Mouse (Mus musculus) C2C12 (cell line): Measurements from ENCODE around the gene Vrk3. TPM values are rescaled to one million over a fixed set of nuclear protein-coding genes. Genes with fewer than 3 reads are reported as not detected.

ENCODE experiments used
- H3K27me3 ChIP-seq: one replicate; pipeline ENCODE4 v1.6.1; 2011; ENCODE audit not compliant: control insufficient read depth, insufficient read depth, insufficient read length
- H3K36me3 ChIP-seq: one replicate; pipeline ENCODE4 v1.6.1; 2011; ENCODE audit not compliant: control insufficient read depth, insufficient read depth
- H3K4me3 ChIP-seq: one replicate; pipeline ENCODE4 v1.5.1; 2011; ENCODE audit warnings: mild to moderate bottlenecking, control low read depth; ENCODE audit not compliant: poor library complexity, insufficient read depth, severe bottlenecking
- H3K79me2 ChIP-seq: one replicate; pipeline ENCODE4 v1.6.1; 2011; ENCODE audit not compliant: control insufficient read depth, insufficient read depth
- H3K79me3 ChIP-seq: one replicate; pipeline ENCODE4 v1.6.1; 2011; ENCODE audit warnings: low read depth, control low read depth
- H3ac ChIP-seq: one replicate; pipeline ENCODE3; 2011; ENCODE audit warnings: low read depth; ENCODE audit not compliant: control insufficient read depth, insufficient read length
- CEBPB ChIP-seq: IDR thresholded peaks from one replicate; pipeline ENCODE4 v1.6.1; 2011; ENCODE audit warnings: low read depth, mild to moderate bottlenecking, control low read depth, moderate library complexity
- CTCF ChIP-seq: IDR thresholded peaks from one replicate; pipeline ENCODE4 v1.5.1; 2011; ENCODE audit not compliant: control insufficient read depth, insufficient read depth, insufficient read length
- FOSL1 ChIP-seq: IDR thresholded peaks from one replicate; pipeline ENCODE4 v1.8.0; 2011; ENCODE audit warnings: mild to moderate bottlenecking, low read length; ENCODE audit not compliant: poor library complexity, insufficient read depth, severe bottlenecking
- MAX ChIP-seq: IDR thresholded peaks from one replicate; pipeline ENCODE4 v1.6.1; 2011; ENCODE audit warnings: mild to moderate bottlenecking, control low read depth
- MYOD1 ChIP-seq: IDR thresholded peaks from one replicate; pipeline ENCODE4 v1.6.1; 2011; ENCODE audit warnings: low read depth; ENCODE audit not compliant: control insufficient read depth, insufficient read length
- MYOG ChIP-seq: IDR thresholded peaks from one replicate; pipeline ENCODE4 v1.6.1; 2011; ENCODE audit not compliant: control insufficient read depth, insufficient read length; ENCODE audit errors: extremely low read depth
- USF1 ChIP-seq: IDR thresholded peaks from one replicate; pipeline ENCODE4 v1.6.1; 2011; ENCODE audit warnings: low read depth, mild to moderate bottlenecking, control low read depth, moderate library complexity
- polyA plus RNA-seq: library from polyadenylated mRNA; unstranded; fragments of >200 nt; fragmentation: generic; extraction: Trizol; gene quantifications from one replicate; pipeline ENCODE4 v1.2.1, GENCODE M21; 2012; ENCODE audit warnings: missing spikeins

Vrk3 gene
- polyA plus RNA-seq, 1 experiment = 20.0 TPM

GRCm38 (mm10) chr7:44814423-44814822, 66.2 kb downstream of the Vrk3 start:
- H3K79me3 ChIP-seq = peaks cover 33% of the 10 kb centered on the region
- no peak overlapping the region for H3K4me3 ChIP-seq
- no peak overlapping the region for H3ac ChIP-seq
- peaks cover 47% of the 10 kb centered on the region for H3K36me3 ChIP-seq
- no peaks in the 10 kb centered on the region for H3K27me3 ChIP-seq
- peaks cover 50% of the 10 kb centered on the region for H3K79me2 ChIP-seq
- TF ChIP-seq USF1 (no peak), MYOG (no peak), CTCF (no peak), CEBPB (no peak), MYOD1 (no peak), MAX (no peak), FOSL1 (no peak)

- Histone ChIP-seq H3K79me3 (peaks cover 39% of the 10 kb centered on the region), H3K4me3 (peak overlapping the region; percentile 36), H3K79me2 (peaks cover 56% of the 10 kb centered on the region), H3ac (peak overlapping the region; percentile 47), H3K36me3 (peaks cover 52% of the 10 kb centered on the region), H3K27me3 (no peaks in the 10 kb centered on the region)
- no peak for TF ChIP-seq MYOG
- TF ChIP-seq MYOD1 = no peak
- no peak for TF ChIP-seq CEBPB
- TF ChIP-seq FOSL1 = no peak
- no peak for TF ChIP-seq USF1
- no peak for TF ChIP-seq CTCF
- no peak for TF ChIP-seq MAX
Measured at GRCm38 (mm10) chr7:44814952-44815553, 66.8 kb downstream of the Vrk3 start.

- H3K27me3 ChIP-seq = no peaks in the 10 kb centered on the region
- H3K36me3 ChIP-seq = peaks cover 51% of the 10 kb centered on the region
- H3K79me2 ChIP-seq = peaks cover 64% of the 10 kb centered on the region
- peak within 1 kb of the TSS; percentile 65 for H3K4me3 ChIP-seq
- H3ac ChIP-seq = peak within 1 kb of the TSS; percentile 88
- H3K79me3 ChIP-seq = peaks cover 47% of the 10 kb centered on the region
- TF ChIP-seq MAX (peak; percentile 81), CEBPB (no peak)
Measured at GRCm38 (mm10) chr7:44815721-44816469, 67.7 kb downstream of the Vrk3 start, which contains the start of the genes Nup62 and Il4i1. Nup62 (plus strand) TSS chr7:44816088. Il4i1 (plus strand) TSS chr7:44816387.

- Histone ChIP-seq H3ac (peak within 1 kb of the TSS; percentile 88), H3K79me3 (peaks cover 54% of the 10 kb centered on the region), H3K4me3 (peak within 1 kb of the TSS; percentile 65), H3K36me3 (peaks cover 47% of the 10 kb centered on the region), H3K27me3 (no peaks in the 10 kb centered on the region), H3K79me2 (peaks cover 71% of the 10 kb centered on the region)
- TF ChIP-seq CTCF (peak; percentile 3), MYOD1 (no peak), CEBPB (no peak)
Measured at GRCm38 (mm10) chr7:44816470-44817021, 68.3 kb downstream of the Vrk3 start, which contains the start of gene Atf5. Atf5 (minus strand) TSS chr7:44816658.

GRCm38 (mm10) chr7:44817441-44817840, 69.2 kb downstream of the Vrk3 start:
- TF ChIP-seq MYOD1 (no peak), FOSL1 (no peak), MYOG (no peak), USF1 (no peak), CTCF (no peak), CEBPB (no peak), MAX (no peak)
- Histone ChIP-seq H3K4me3 (peak overlapping the region; percentile 65), H3K36me3 (peaks cover 42% of the 10 kb centered on the region), H3ac (peak overlapping the region; percentile 88), H3K79me2 (peaks cover 80% of the 10 kb centered on the region), H3K79me3 (peaks cover 62% of the 10 kb centered on the region), H3K27me3 (no peaks in the 10 kb centered on the region)

- peaks cover 87% of the 10 kb centered on the region for H3K79me2 ChIP-seq
- TF ChIP-seq MYOD1 (no peak), CTCF (peak; percentile 16)
- peaks cover 44% of the 10 kb centered on the region for H3K36me3 ChIP-seq
- peak overlapping the region; percentile 47 for H3ac ChIP-seq
- no peaks in the 10 kb centered on the region for H3K27me3 ChIP-seq
- peaks cover 68% of the 10 kb centered on the region for H3K79me3 ChIP-seq
- H3K4me3 ChIP-seq = peak overlapping the region; percentile 65
Measured at GRCm38 (mm10) chr7:44818164-44818563, 70.0 kb downstream of the Vrk3 start.
